Mouse (Mus musculus) olfactory bulb, adult 2 months (tissue): Measurements from ENCODE around the gene Amd1. TPM values are rescaled to one million over a fixed set of nuclear protein-coding genes. Genes with fewer than 3 reads are reported as not detected.

ENCODE experiments used
- H3K27ac ChIP-seq: fragments of 200-500 bp; 2 replicates; pipeline ENCODE4 v1.5.1; 2012; ENCODE audit warnings: low read depth, low read length; ENCODE audit not compliant: insufficient read depth
- H3K4me1 ChIP-seq: fragments of 200-500 bp; 2 replicates; pipeline ENCODE4 v1.6.1; 2012; ENCODE audit warnings: low read length; ENCODE audit not compliant: control insufficient read depth, insufficient read depth
- H3K4me3 ChIP-seq: fragments of 200-500 bp; 2 replicates; pipeline ENCODE4 v1.5.1; 2012; ENCODE audit warnings: mild to moderate bottlenecking, low read depth, low read length, moderate library complexity; ENCODE audit not compliant: insufficient read depth
- CTCF ChIP-seq: fragments of 200-500 bp; IDR thresholded peaks from 2 replicates; pipeline ENCODE4 v1.5.1; 2012; ENCODE audit warnings: low read depth, mild to moderate bottlenecking, low read length, moderate library complexity; ENCODE audit not compliant: insufficient read depth
- POLR2A ChIP-seq: fragments of 200-500 bp; IDR thresholded peaks from 2 replicates; pipeline ENCODE4 v1.6.1; 2012; ENCODE audit warnings: mild to moderate bottlenecking, low read depth, low read length, moderate library complexity; ENCODE audit not compliant: insufficient read depth
- WGBS: fragments of 180-500 bp; shearing (Covaris S2); methylation state at CpG from one replicate; pipeline ENCODE4 v1.1.7; 2018; 5-methylcytosine and 5-hydroxymethylcytosine counted together
- polyA plus RNA-seq: library from polyadenylated mRNA; stranded (reverse); fragments of >200 nt; gene quantifications from 2 replicates; pipeline ENCODE4 v1.2.4, GENCODE M21; 2012; ENCODE audit warnings: low replicate concordance; ENCODE audit not compliant: missing spikeins, insufficient read depth, insufficient read length

Gene Amd1
- polyA plus RNA-seq, 1 experiment: not detected

GRCm38 (mm10) chr10:40246374-40247165, 55.4 kb downstream of the Amd1 start, which contains the start of gene Rpf2:
Rpf2 (minus strand) TSS chr10:40247036.
- Histone ChIP-seq H3K4me1 (peaks cover 2% of the 10 kb centered on the region; the same call in 1 of the 2 replicates), H3K27ac (peak within 1 kb of the TSS; percentile 49), H3K4me3 (peak within 1 kb of the TSS; percentile 54)
- WGBS: under 1% methylated on average over 54 of the region's 54 CpGs
- TF ChIP-seq POLR2A: peak; percentile 58
- TF ChIP-seq CTCF: no peak

- TF ChIP-seq CTCF (no peak), POLR2A (no peak)
- H3K27ac ChIP-seq: no peak overlapping the region
- no peak overlapping the region for H3K4me3 ChIP-seq
- WGBS: 98% methylated on average over 5 of the region's 5 CpGs
- no peaks in the 10 kb centered on the region for H3K4me1 ChIP-seq
Measured at GRCm38 (mm10) chr10:40237826-40238225, 64.2 kb downstream of the Amd1 start.

Other genes starting within 250 kb of the Amd1 start
- not detected in 2 replicates for gene Slc16a10, start 159.9 kb downstream of the Amd1 start, polyA plus RNA-seq
- not detected in 2 replicates for gene Rpf2, start 55.1 kb downstream of the Amd1 start, polyA plus RNA-seq
- gene Gtf3c6, start 44.1 kb downstream of the Amd1 start, polyA plus RNA-seq: not detected in 2 replicates
- gene Cdk19, start 37.4 kb upstream of the Amd1 start, polyA plus RNA-seq: 114 TPM in 1 of 2 replicates, not detected in the other